Mouse (Mus musculus): Measurements from ENCODE around the gene Cbl. TPM values are rescaled to one million over a fixed set of nuclear protein-coding genes. Genes with fewer than 3 reads are reported as not detected.
A peak's percentile ranks its signal among the peaks of the same experiment; 100 is the strongest.

The Cbl gene
- polyA plus RNA-seq, 1 experiment from 2014 or later, result 5.8 TPM

- peak overlapping the region; percentile 90 for H3K4me2 ChIP-seq (replicated peaks; ENCODE audit: low read depth)
- no peaks in the 10 kb centered on the region for H3K27me3 ChIP-seq (replicated peaks; ENCODE audit: control insufficient read depth, insufficient read depth, low read length)
- peak; percentile 39; the same call in 1 of the 2 replicates for TF ChIP-seq CTCF (IDR thresholded peaks at IDR 0.05; ENCODE audit: low read depth)
- no peak for ATAC-seq
- H3K9me3 ChIP-seq (ENCODE audit: control insufficient read depth), result no peaks in the 10 kb centered on the region
- peak overlapping the region; percentile 77 for H3K27ac ChIP-seq (ENCODE audit: low read depth, low read length)
- H3K36me3 ChIP-seq (ENCODE audit: control insufficient read depth, insufficient read depth), result peaks cover under 1% of the 10 kb centered on the region; the same call in 1 of the 2 replicates
- no peaks in the 10 kb centered on the region for H3K4me1 ChIP-seq (replicated peaks; ENCODE audit: control insufficient read depth, insufficient read depth, low read length)
- H3K4me3 ChIP-seq (ENCODE audit: low read depth, low read length), result peak overlapping the region; percentile 57
- WGBS, result 12% methylated on average over 22 of the region's 23 CpGs
- peak overlapping the region; percentile 92 for H3K9ac ChIP-seq (ENCODE audit: low read depth, low read length)
These were observed 33.6 kb upstream of the Cbl start for GRCm38 (mm10) chr9:44267319-44268026.

- Histone ChIP-seq H3K27ac (ENCODE audit: low read depth, low read length) (no peak overlapping the region), H3K4me2 (replicated peaks; ENCODE audit: low read depth) (0 out of 2 replicates have a peak overlapping the region, but pooled peaks have one; percentile 90), H3K9me3 (ENCODE audit: control insufficient read depth) (no peaks in the 10 kb centered on the region), H3K9ac (ENCODE audit: low read depth, low read length) (no peak overlapping the region), H3K36me3 (ENCODE audit: control insufficient read depth, insufficient read depth) (peaks cover 8% of the 10 kb centered on the region; the same call in 1 of the 2 replicates), H3K4me3 (ENCODE audit: low read depth, low read length) (no peak overlapping the region), H3K4me1 (replicated peaks; ENCODE audit: control insufficient read depth, insufficient read depth, low read length) (no peaks in the 10 kb centered on the region), H3K27me3 (replicated peaks; ENCODE audit: control insufficient read depth, insufficient read depth, low read length) (no peaks in the 10 kb centered on the region)
- 75% methylated on average over 8 of the region's 8 CpGs for WGBS
- ATAC-seq, result no peak
- TF ChIP-seq CTCF (IDR thresholded peaks at IDR 0.05; ENCODE audit: low read depth), result no peak
These were observed 32.8 kb upstream of the Cbl start for GRCm38 (mm10) chr9:44266478-44267226.

GRCm38 (mm10) chr9:44261388-44261787 is 27.5 kb upstream of the Cbl start:
- no peak overlapping the region for H3K9ac ChIP-seq (ENCODE audit: low read depth, low read length)
- peaks cover 8% of the 10 kb centered on the region; the same call in 1 of the 2 replicates for H3K36me3 ChIP-seq (ENCODE audit: control insufficient read depth, insufficient read depth)
- no peak overlapping the region for H3K4me3 ChIP-seq (ENCODE audit: low read depth, low read length)
- H3K9me3 ChIP-seq (ENCODE audit: control insufficient read depth), result no peaks in the 10 kb centered on the region
- H3K4me1 ChIP-seq (replicated peaks; ENCODE audit: control insufficient read depth, insufficient read depth, low read length), result no peaks in the 10 kb centered on the region
- no peak overlapping the region for H3K27ac ChIP-seq (ENCODE audit: low read depth, low read length)
- no peak for ATAC-seq
- TF ChIP-seq CTCF (IDR thresholded peaks at IDR 0.05; ENCODE audit: low read depth), result no peak
- WGBS, result 69% methylated on average over 14 of the region's 14 CpGs
- no peaks in the 10 kb centered on the region for H3K27me3 ChIP-seq (replicated peaks; ENCODE audit: control insufficient read depth, insufficient read depth, low read length)
- no peak overlapping the region for H3K4me2 ChIP-seq (replicated peaks; ENCODE audit: low read depth)

- 81% methylated on average over 10 of the region's 10 CpGs for WGBS
These were observed 25.2 kb upstream of the Cbl start for GRCm38 (mm10) chr9:44259014-44259413.

GRCm38 (mm10) chr9:44256213-44256612 is 22.4 kb upstream of the Cbl start:
- no peak overlapping the region for H3K4me3 ChIP-seq (ENCODE audit: low read depth, low read length)
- no peaks in the 10 kb centered on the region for H3K9me3 ChIP-seq (ENCODE audit: control insufficient read depth)
- H3K36me3 ChIP-seq (ENCODE audit: control insufficient read depth, insufficient read depth), result no peaks in the 10 kb centered on the region
- H3K4me2 ChIP-seq (replicated peaks; ENCODE audit: low read depth), result no peak overlapping the region
- no peaks in the 10 kb centered on the region for H3K4me1 ChIP-seq (replicated peaks; ENCODE audit: control insufficient read depth, insufficient read depth, low read length)
- H3K27me3 ChIP-seq (replicated peaks; ENCODE audit: control insufficient read depth, insufficient read depth, low read length), result no peaks in the 10 kb centered on the region
- H3K27ac ChIP-seq (ENCODE audit: low read depth, low read length), result no peak overlapping the region
- 81% methylated on average over 8 of the region's 8 CpGs for WGBS
- no peak for ATAC-seq
- TF ChIP-seq CTCF (IDR thresholded peaks at IDR 0.05; ENCODE audit: low read depth), result no peak
- no peak overlapping the region for H3K9ac ChIP-seq (ENCODE audit: low read depth, low read length)

More at GRCm38 (mm10) chr9:44259014-44259413, 25.2 kb upstream of the Cbl start:
- ATAC-seq, result no peak
- Histone ChIP-seq H3K9me3 (ENCODE audit: control insufficient read depth) (no peaks in the 10 kb centered on the region), H3K27ac (ENCODE audit: low read depth, low read length) (no peak overlapping the region), H3K4me3 (ENCODE audit: low read depth, low read length) (no peak overlapping the region), H3K4me2 (replicated peaks; ENCODE audit: low read depth) (no peak overlapping the region), H3K9ac (ENCODE audit: low read depth, low read length) (no peak overlapping the region), H3K36me3 (ENCODE audit: control insufficient read depth, insufficient read depth) (peaks cover 8% of the 10 kb centered on the region; the same call in 1 of the 2 replicates), H3K27me3 (replicated peaks; ENCODE audit: control insufficient read depth, insufficient read depth, low read length) (no peaks in the 10 kb centered on the region), H3K4me1 (replicated peaks; ENCODE audit: control insufficient read depth, insufficient read depth, low read length) (no peaks in the 10 kb centered on the region)
- no peak for TF ChIP-seq CTCF (IDR thresholded peaks at IDR 0.05; ENCODE audit: low read depth)

GRCm38 (mm10) chr9:44255136-44255521 is 21.3 kb upstream of the Cbl start:
- H3K36me3 ChIP-seq (ENCODE audit: control insufficient read depth, insufficient read depth), result no peaks in the 10 kb centered on the region
- 76% methylated on average over 6 of the region's 6 CpGs for WGBS
- no peaks in the 10 kb centered on the region for H3K4me1 ChIP-seq (replicated peaks; ENCODE audit: control insufficient read depth, insufficient read depth, low read length)
- no peak overlapping the region for H3K27ac ChIP-seq (ENCODE audit: low read depth, low read length)
- ATAC-seq, result no peak
- H3K27me3 ChIP-seq (replicated peaks; ENCODE audit: control insufficient read depth, insufficient read depth, low read length), result no peaks in the 10 kb centered on the region
- H3K9me3 ChIP-seq (ENCODE audit: control insufficient read depth), result no peaks in the 10 kb centered on the region
- H3K9ac ChIP-seq (ENCODE audit: low read depth, low read length), result no peak overlapping the region
- no peak overlapping the region for H3K4me2 ChIP-seq (replicated peaks; ENCODE audit: low read depth)
- no peak overlapping the region for H3K4me3 ChIP-seq (ENCODE audit: low read depth, low read length)
- TF ChIP-seq CTCF (IDR thresholded peaks at IDR 0.05; ENCODE audit: low read depth), result no peak

All from intestine, postnatal 0 days (tissue).